11 mouse cellular contexts compared by ENCODE assay signal in the genomic region with DNA sequence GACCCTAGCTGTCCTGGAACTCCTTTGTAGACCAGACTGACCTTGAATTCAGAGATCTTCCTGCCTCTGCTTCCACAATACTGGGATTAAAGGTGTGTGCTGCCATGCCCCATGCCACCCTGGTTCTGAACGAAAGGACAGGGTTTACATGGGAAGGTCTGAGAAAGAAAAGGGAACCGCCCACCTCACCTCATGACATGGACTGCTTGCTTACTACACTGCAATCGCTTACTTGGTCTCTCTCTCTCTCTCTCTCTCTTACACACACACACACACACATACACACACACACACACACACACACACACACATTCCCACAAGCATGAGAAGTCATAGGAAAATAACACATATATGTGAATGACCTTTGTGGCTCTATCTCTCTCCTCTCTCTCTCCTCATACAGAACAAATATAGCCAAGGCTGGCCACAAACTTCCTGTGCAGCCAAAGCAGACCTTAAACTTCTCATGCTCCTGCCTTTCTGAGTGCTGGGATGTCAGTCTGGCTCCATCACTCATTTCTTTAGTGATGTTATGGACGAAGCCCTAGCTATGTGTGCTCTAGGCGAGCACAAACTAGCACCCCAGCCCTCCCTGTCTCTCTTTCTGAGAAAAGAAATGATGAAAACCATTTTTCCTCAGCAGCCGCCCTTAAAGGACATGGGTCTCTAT.
DNase-seq lines count a peak whose midpoint lies in the region; ATAC-seq and TF ChIP-seq lines count a peak whose summit lies in the region.
"Had no signal": no experiment of that assay in that cellular context is flagged by ENCODE, and none has a peak within 500 bp of the region (broad histone marks: within the 10 kb centered on the region; RNA-seq: fewer than 3 reads in every experiment).

No protein-coding gene starts in this region.

- H3K27ac ChIP-seq in heart, embryonic 14.5 days (replicated peaks in 1 of 2; ENCODE audit: control insufficient read depth in 1 of 2, insufficient read depth in 1 of 2, low read depth in 2 of 2, low read length in 2 of 2), result peak overlapping the region; percentile 55 to 72
- 0 out of 2 replicates have a peak overlapping the region, but pooled peaks have one; percentile 2 for H3K27ac ChIP-seq in lung, embryonic 14.5 days (ENCODE audit: low read depth)
- H3K27ac ChIP-seq in embryonic facial prominence, embryonic 13.5 days, result peak overlapping the region; percentile 40
- H3K27ac ChIP-seq in neural tube, embryonic 15.5 days (replicated peaks), result peak overlapping the region; percentile 4; the same call in 1 of the 2 replicates
- H3K27ac ChIP-seq: midbrain, embryonic 12.5 days had no signal

- intact Hi-C loops in heart, postnatal 36 days (cut with DNase I), result no loop called here

- TF ChIP-seq CTCF in lung, embryonic 14.5 days (IDR thresholded peaks at IDR 0.05; ENCODE audit: low read depth), result no peak

- no peaks in the 10 kb centered on the region for H3K27me3 ChIP-seq in heart, embryonic 14.5 days (ENCODE audit: control insufficient read depth, insufficient read depth, low read length)
- no peaks in the 10 kb centered on the region for H3K27me3 ChIP-seq in lung, embryonic 14.5 days (ENCODE audit: insufficient read depth, low read length)
- H3K27me3 ChIP-seq in embryonic facial prominence, embryonic 13.5 days, result no peaks in the 10 kb centered on the region
- no peaks in the 10 kb centered on the region for H3K27me3 ChIP-seq in neural tube, embryonic 15.5 days (replicated peaks)
- H3K27me3 ChIP-seq: CH12.LX; midbrain, embryonic 12.5 days had no signal

- 82% methylated on average over 6 of the region's 6 CpGs for whole genome bisulfite sequencing in heart, embryonic 14.5 days
- 67% methylated on average over 6 of the region's 6 CpGs for WGBS in lung, embryonic 14.5 days
- 84% methylated on average over 6 of the region's 6 CpGs for WGBS in embryonic facial prominence, embryonic 13.5 days
- 86% methylated on average over 6 of the region's 6 CpGs for WGBS in neural tube, embryonic 15.5 days

- no peaks in the 10 kb centered on the region for H3K9me3 ChIP-seq in heart, embryonic 14.5 days (ENCODE audit: control insufficient read depth, low read length)
- no peaks in the 10 kb centered on the region for H3K9me3 ChIP-seq in lung, embryonic 14.5 days (ENCODE audit: low read depth, low read length)
- no peaks in the 10 kb centered on the region for H3K9me3 ChIP-seq in embryonic facial prominence, embryonic 13.5 days
- H3K9me3 ChIP-seq in neural tube, embryonic 15.5 days (replicated peaks), result no peaks in the 10 kb centered on the region
- H3K9me3 ChIP-seq: midbrain, embryonic 12.5 days had no signal

- no peak overlapping the region for H3K4me3 ChIP-seq in heart, embryonic 14.5 days (ENCODE audit: control insufficient read depth in 1 of 2, insufficient read depth in 1 of 2, low read depth in 1 of 2, low read length in 2 of 2)
- H3K4me3 ChIP-seq in lung, embryonic 14.5 days (ENCODE audit: low read depth, low read length), result no peak overlapping the region
- H3K4me3 ChIP-seq in embryonic facial prominence, embryonic 13.5 days, result no peak overlapping the region
- H3K4me3 ChIP-seq in neural tube, embryonic 15.5 days (replicated peaks), result no peak overlapping the region
- H3K4me3 ChIP-seq: midbrain, embryonic 12.5 days had no signal

- no peak for ATAC-seq in heart, embryonic 14.5 days (ENCODE audit: insufficient number of reproducible peaks, insufficient read depth, low FRiP score, low read depth)
- ATAC-seq in lung, embryonic 14.5 days (ENCODE audit: insufficient read depth), result no peak
- ATAC-seq in embryonic facial prominence, embryonic 13.5 days (ENCODE audit: insufficient number of reproducible peaks, insufficient read depth, low FRiP score, low TSS enrichment, low read depth), result no peak
- no peak for ATAC-seq in neural tube, embryonic 15.5 days (ENCODE audit: low FRiP score)
- ATAC-seq: forebrain, embryonic 14.5 days had no signal

- H3K36me3 ChIP-seq in heart, embryonic 14.5 days (ENCODE audit: control insufficient read depth, insufficient read depth, low read length), result no peaks in the 10 kb centered on the region
- no peaks in the 10 kb centered on the region for H3K36me3 ChIP-seq in lung, embryonic 14.5 days (ENCODE audit: insufficient read depth)
- no peaks in the 10 kb centered on the region for H3K36me3 ChIP-seq in embryonic facial prominence, embryonic 13.5 days
- no peaks in the 10 kb centered on the region for H3K36me3 ChIP-seq in neural tube, embryonic 15.5 days
- H3K36me3 ChIP-seq: midbrain, embryonic 12.5 days had no signal

- peaks cover 36 to 43% of the 10 kb centered on the region in 2 experiments for H3K4me1 ChIP-seq in heart, embryonic 14.5 days (ENCODE audit: control insufficient read depth in 2 of 2, insufficient read depth in 2 of 2, low read length in 2 of 2)
- H3K4me1 ChIP-seq in lung, embryonic 14.5 days (ENCODE audit: insufficient read depth), result peaks cover 16% of the 10 kb centered on the region
- H3K4me1 ChIP-seq in embryonic facial prominence, embryonic 13.5 days, result peaks cover 34% of the 10 kb centered on the region
- peaks cover 33% of the 10 kb centered on the region for H3K4me1 ChIP-seq in neural tube, embryonic 15.5 days

- no peak for DNase-seq in heart, postnatal 36 days
- no peak for DNase-seq in lung, embryonic 14.5 days
- no peak for DNase-seq in lung, adult 18-20 months
- DNase-seq in adrenal gland, postnatal 25 days, result no peak
- no peak for DNase-seq in ovary, postnatal 14 days (ENCODE audit: low spot score)

- H3K9ac ChIP-seq in heart, embryonic 14.5 days (ENCODE audit: low read length), result 0 out of 2 replicates have a peak overlapping the region, but pooled peaks have one; percentile 42
- H3K9ac ChIP-seq in lung, embryonic 14.5 days, result no peak overlapping the region
- H3K9ac ChIP-seq in embryonic facial prominence, embryonic 13.5 days, result no peak overlapping the region
- no peak overlapping the region for H3K9ac ChIP-seq in neural tube, embryonic 15.5 days (replicated peaks)
- H3K9ac ChIP-seq: midbrain, embryonic 12.5 days had no signal

- no peak overlapping the region for H3K4me2 ChIP-seq in heart, embryonic 14.5 days (ENCODE audit: low read length)
- H3K4me2 ChIP-seq in lung, embryonic 14.5 days, result no peak overlapping the region
- no peak overlapping the region for H3K4me2 ChIP-seq in embryonic facial prominence, embryonic 13.5 days
- H3K4me2 ChIP-seq in neural tube, embryonic 15.5 days, result no peak overlapping the region
- H3K4me2 ChIP-seq: midbrain, embryonic 12.5 days had no signal

Comparison
In these comparisons a context has a peak if more than half of its experiments do, and no peak if none do; other contexts are left out.
1. H3K27ac ChIP-seq: peak in every context shown above with its lines; median percentile 64 in heart, embryonic 14.5 days; 40 in embryonic facial prominence, embryonic 13.5 days; 4 in neural tube, embryonic 15.5 days; 2 in lung, embryonic 14.5 days.